Mouse (Mus musculus): ENCODE results near the gene Stkld1.

- no peak for TF ChIP-seq CTCF (IDR thresholded peaks at IDR 0.05; ENCODE audit: extremely low read depth, insufficient read length, insufficient replicate concordance, low read depth, low read length)
- TF ChIP-seq POLR2A (IDR thresholded peaks at IDR 0.05; ENCODE audit: low read depth, low read length) = no peak
These were observed 33.1 kb upstream of the Stkld1 start for GRCm38 (mm10) chr2:26900731-26901130.

All from small intestine, adult 2 months (tissue).